Mouse (Mus musculus) ZHBTc4 (cell line): ENCODE results near the gene Gm10053.
A peak's percentile ranks its signal among the peaks of the same experiment; 100 is the strongest.

Source experiments
- DNase-seq: peaks from one replicate; pipeline ENCODE4 v3.0.0-alpha.2; 2011; ENCODE audit warnings: low read depth, low spot score

Gm10053 gene

GRCm38 (mm10) chr19:24899578-24900544 lies 24.4 kb downstream of the Gm10053 start:
- DNase-seq = peak; percentile 72

- DNase-seq = no peak
Measured at GRCm38 (mm10) chr19:24900581-24901220, 25.2 kb downstream of the Gm10053 start, which contains the start of gene Foxd4. Gene Foxd4 (minus strand): TSS chr19:24901197.

DNA sequence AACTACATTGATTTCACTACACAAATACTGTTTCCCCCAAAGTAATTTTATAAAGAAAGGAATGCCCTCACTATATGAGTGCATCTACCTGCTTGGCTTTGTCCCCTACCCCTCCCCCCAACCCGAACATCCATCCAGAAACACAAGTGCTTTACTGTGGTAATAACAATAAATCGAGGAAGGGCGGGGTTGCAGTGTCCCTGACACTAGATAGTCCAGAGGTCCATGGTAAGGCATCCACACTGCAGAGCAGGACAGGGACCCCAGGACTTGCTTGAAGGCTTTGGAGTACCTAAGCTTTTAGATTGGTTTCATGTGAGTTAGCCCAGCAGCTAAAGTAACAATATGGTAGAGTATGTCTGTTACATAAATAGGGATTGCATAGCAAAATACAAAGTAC lies 26.2 kb downstream of the Gm10053 start:
- no peak for DNase-seq

DNA sequence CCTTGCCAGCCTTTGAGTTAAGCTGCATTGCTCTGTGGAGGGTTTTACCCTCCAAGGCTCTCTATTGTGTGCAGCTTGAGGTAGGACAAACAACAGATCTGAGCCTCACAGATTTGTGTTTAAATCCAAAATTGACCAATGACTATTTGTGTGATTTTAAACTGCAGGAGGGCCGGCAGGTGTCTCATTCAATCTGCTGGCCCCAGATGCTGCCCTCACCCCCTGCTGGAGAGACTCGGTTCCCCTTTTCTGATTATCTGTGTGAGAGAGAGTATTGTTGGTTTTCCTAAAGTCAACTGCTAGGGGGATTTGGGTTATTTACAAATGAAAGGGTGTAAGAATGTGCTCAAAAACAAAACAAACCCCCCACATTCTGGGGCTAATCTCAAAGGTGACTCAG lies 26.8 kb downstream of the Gm10053 start:
- no peak for DNase-seq

DNA sequence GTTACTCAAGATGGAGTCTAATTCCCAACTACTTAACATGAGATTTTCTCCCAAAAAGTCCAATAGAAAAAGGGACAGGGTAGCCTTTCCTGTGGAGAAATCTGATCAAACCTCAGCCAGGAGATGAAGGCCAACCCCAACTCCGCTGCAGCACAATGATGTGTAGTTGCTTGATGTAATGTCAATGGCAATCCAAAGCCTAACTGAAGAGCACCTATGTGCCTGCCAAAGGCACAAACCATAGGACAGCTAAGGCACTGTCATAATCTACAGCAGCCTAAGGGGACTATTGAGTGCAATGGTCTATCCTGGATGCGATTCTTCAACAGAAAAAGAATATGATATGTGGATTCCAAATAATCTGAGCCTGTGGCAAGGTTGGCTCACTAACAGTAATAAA lies 27.3 kb downstream of the Gm10053 start:
- DNase-seq = no peak

DNA sequence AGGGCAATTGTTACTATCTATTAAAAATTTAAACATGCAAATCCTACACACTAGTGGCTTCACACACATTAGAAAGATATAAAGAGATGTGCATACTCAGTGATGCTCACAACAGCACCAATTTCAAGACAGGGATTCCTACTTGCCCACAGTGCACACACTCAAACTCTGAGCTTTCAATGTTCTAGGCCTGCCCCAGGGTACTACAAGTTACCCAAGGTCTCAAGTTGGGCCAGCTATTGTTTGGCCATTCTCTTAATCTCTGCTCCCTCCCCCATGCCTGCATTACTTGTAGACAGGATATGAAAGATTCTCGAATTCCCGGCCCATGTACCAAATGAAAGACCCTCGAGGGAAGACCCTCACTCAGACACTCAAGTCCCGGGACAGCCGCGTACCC lies 32.2 kb downstream of the Gm10053 start:
- no peak for DNase-seq

- DNase-seq = no peak
Measured at GRCm38 (mm10) chr19:24908385-24909155, 33.1 kb downstream of the Gm10053 start.

DNA sequence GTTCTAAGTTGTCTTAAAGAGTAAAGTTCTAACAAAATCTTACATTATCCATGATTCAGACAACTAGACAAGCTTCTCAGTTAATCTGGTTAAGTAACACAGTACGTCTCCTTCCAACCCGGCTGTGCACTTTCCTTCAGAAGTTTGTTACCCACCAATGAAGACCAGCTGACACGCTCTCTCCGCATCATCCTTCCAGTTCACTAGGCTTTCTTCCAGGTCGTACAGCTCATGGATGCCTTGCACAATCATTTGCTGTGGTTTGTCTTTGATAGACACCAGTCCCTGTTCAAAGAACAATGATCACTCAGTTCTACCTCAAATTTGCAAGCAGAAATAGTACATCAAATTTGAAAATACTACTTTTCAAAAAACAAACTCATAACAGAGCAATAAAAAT lies 45.4 kb downstream of the Gm10053 start:
- DNase-seq = no peak
